Mouse (Mus musculus) heart, embryonic 11.5 days (tissue): ENCODE measurements around the gene Alkbh2. TPM values are rescaled to one million over a fixed set of nuclear protein-coding genes. Genes with fewer than 3 reads are reported as not detected.

ENCODE experiments used
- ATAC-seq: fragments of 200-750 bp; cut with Nextera tagmentation; replicated peaks from 2 replicates; pipeline ENCODE4 v1.8.0; 2017; ENCODE audit warnings: moderate library complexity; ENCODE audit not compliant: insufficient number of reproducible peaks, low FRiP score, low TSS enrichment
- H3K27ac ChIP-seq: fragments of 300-500 bp; sonication (generic); 2 replicates; pipeline ENCODE4 v1.5.1; 2014; ENCODE audit warnings: mild to moderate bottlenecking, low read depth, low read length
- H3K27me3 ChIP-seq: fragments of 300-500 bp; sonication (generic); 2 replicates; pipeline ENCODE4 v1.6.1; 2014; ENCODE audit warnings: mild to moderate bottlenecking, low read length, mixed read lengths; ENCODE audit not compliant: control insufficient read depth, insufficient read depth
- H3K36me3 ChIP-seq: fragments of 300-500 bp; sonication (generic); 2 replicates; pipeline ENCODE4 v1.6.1; 2014; ENCODE audit warnings: mild to moderate bottlenecking, low read length, moderate library complexity, mixed read lengths; ENCODE audit not compliant: control insufficient read depth, insufficient read depth
- H3K4me1 ChIP-seq: fragments of 300-500 bp; sonication (generic); 2 replicates; pipeline ENCODE4 v1.6.1; 2014; ENCODE audit warnings: low read length; ENCODE audit not compliant: control insufficient read depth, insufficient read depth
- H3K4me2 ChIP-seq: fragments of 300-500 bp; sonication (generic); 2 replicates; pipeline ENCODE4 v1.6.1; 2014; ENCODE audit warnings: mild to moderate bottlenecking, moderate library complexity
- H3K4me3 ChIP-seq: fragments of 300-500 bp; sonication (generic); 2 replicates; pipeline ENCODE4 v1.5.1; 2014; ENCODE audit warnings: low read depth, low read length
- H3K9ac ChIP-seq: fragments of 300-500 bp; sonication (generic); 2 replicates; pipeline ENCODE4 v1.6.1; 2014; ENCODE audit warnings: mild to moderate bottlenecking, low read depth, low read length, moderate library complexity
- H3K9me3 ChIP-seq: fragments of 300-500 bp; sonication (generic); replicated peaks from 2 replicates; pipeline ENCODE4 v1.6.1; 2016; ENCODE audit warnings: low read length; ENCODE audit not compliant: control insufficient read depth
- WGBS: fragments of 180-500 bp; shearing (Covaris S2); extraction: QIAGEN DNeasy Blood & Tissue Kit; methylation state at CpG from one replicate; pipeline ENCODE4 v1.1.7; 2014; ENCODE audit not compliant: insufficient replicate concordance; 5-methylcytosine and 5-hydroxymethylcytosine counted together
- polyA plus RNA-seq: library from polyadenylated mRNA; unstranded; fragments of >200 nt; fragmentation: Nextera tagmentation; extraction: Ambion mirVana; gene quantifications from 2 replicates; pipeline ENCODE4 v1.2.1, GENCODE M21; 2014

The Alkbh2 gene
- polyA plus RNA-seq, 1 experiment from 2014 or later: 8.7 TPM

- Histone ChIP-seq H3K36me3 (0 out of 2 replicates have a peak, but pooled peaks cover 2% of the 10 kb centered on the region), H3K27me3 (no peaks in the 10 kb centered on the region), H3K9me3 (no peaks in the 10 kb centered on the region), H3K9ac (peak overlapping the region; percentile 93), H3K4me2 (peak overlapping the region; percentile 97), H3K27ac (no peak overlapping the region), H3K4me3 (peak overlapping the region; percentile 95), H3K4me1 (peaks cover 8% of the 10 kb centered on the region)
- ATAC-seq: peak; percentile 85
- 8% methylated on average over 37 of the region's 37 CpGs for WGBS
Observed at GRCm38 (mm10) chr5:114099709-114100389, 28.2 kb downstream of the Alkbh2 start.

- Histone ChIP-seq H3K4me1 (no peaks in the 10 kb centered on the region), H3K9ac (no peak within 1 kb of the TSS), H3K36me3 (no peaks in the 10 kb centered on the region), H3K27ac (no peak within 1 kb of the TSS), H3K27me3 (peaks cover 13% of the 10 kb centered on the region), H3K4me3 (peak within 1 kb of the TSS; percentile 21; the same call in 1 of the 2 replicates), H3K4me2 (peak within 1 kb of the TSS; percentile 64), H3K9me3 (no peaks in the 10 kb centered on the region)
- WGBS: 3% methylated on average over 40 of the region's 40 CpGs
- ATAC-seq: no peak
Observed at GRCm38 (mm10) chr5:114091057-114091807, 36.8 kb downstream of the Alkbh2 start, which contains the start of gene Svop. Gene Svop, minus strand, starts transcription at chr5:114091570.

- Histone ChIP-seq H3K9me3 (no peaks in the 10 kb centered on the region), H3K4me2 (no peak overlapping the region), H3K4me1 (no peaks in the 10 kb centered on the region), H3K4me3 (no peak overlapping the region), H3K9ac (no peak overlapping the region), H3K36me3 (no peaks in the 10 kb centered on the region), H3K27me3 (peaks cover 13% of the 10 kb centered on the region), H3K27ac (no peak overlapping the region)
- ATAC-seq: no peak
- 27% methylated on average over 7 of the region's 7 CpGs for WGBS
Observed at GRCm38 (mm10) chr5:114090421-114091013, 37.5 kb downstream of the Alkbh2 start.

GRCm38 (mm10) chr5:114087875-114088480 is 40.0 kb downstream of the Alkbh2 start:
- Histone ChIP-seq H3K36me3 (no peaks in the 10 kb centered on the region), H3K9ac (no peak overlapping the region), H3K9me3 (no peaks in the 10 kb centered on the region), H3K4me1 (no peaks in the 10 kb centered on the region), H3K4me3 (no peak overlapping the region), H3K4me2 (no peak overlapping the region), H3K27ac (no peak overlapping the region), H3K27me3 (peaks cover 13% of the 10 kb centered on the region)
- ATAC-seq: no peak
- 68% methylated on average over 12 of the region's 12 CpGs for WGBS

GRCm38 (mm10) chr5:114085501-114085900 is 42.5 kb downstream of the Alkbh2 start:
- Histone ChIP-seq H3K9me3 (no peaks in the 10 kb centered on the region), H3K36me3 (no peaks in the 10 kb centered on the region), H3K27me3 (peaks cover 2% of the 10 kb centered on the region; the same call in 1 of the 2 replicates), H3K27ac (no peak overlapping the region), H3K4me2 (no peak overlapping the region), H3K9ac (no peak overlapping the region), H3K4me3 (no peak overlapping the region), H3K4me1 (no peaks in the 10 kb centered on the region)
- ATAC-seq: no peak
- WGBS: 60% methylated on average over 14 of the region's 14 CpGs

- H3K27me3 ChIP-seq: no peaks in the 10 kb centered on the region
- no peaks in the 10 kb centered on the region for H3K4me1 ChIP-seq
- no peaks in the 10 kb centered on the region for H3K36me3 ChIP-seq
- no peak overlapping the region for H3K9ac ChIP-seq
- H3K27ac ChIP-seq: no peak overlapping the region
- H3K9me3 ChIP-seq: no peaks in the 10 kb centered on the region
- H3K4me2 ChIP-seq: no peak overlapping the region
- 69% methylated on average over 8 of the region's 8 CpGs for WGBS
- no peak for ATAC-seq
- H3K4me3 ChIP-seq: no peak overlapping the region
Observed at GRCm38 (mm10) chr5:114077009-114077408, 51.0 kb downstream of the Alkbh2 start.

Other genes with a start within 250 kb of the Alkbh2 start
- 113 and 140 TPM in 2 replicates for gene Coro1c, start 219.5 kb downstream of the Alkbh2 start, polyA plus RNA-seq
- 18.2 and 35.8 TPM in 2 replicates for gene Ssh1, start 134.3 kb downstream of the Alkbh2 start, polyA plus RNA-seq
- gene Dao, start 124.5 kb downstream of the Alkbh2 start, polyA plus RNA-seq: not detected in 2 replicates
- 6.7 and 8.2 TPM in 2 replicates for gene Usp30, start 62.8 kb downstream of the Alkbh2 start, polyA plus RNA-seq
- gene Svop, start 36.6 kb downstream of the Alkbh2 start, polyA plus RNA-seq: 0.24 TPM in 1 of 2 replicates, not detected in the other
- gene Ung, start 2.2 kb upstream of the Alkbh2 start, polyA plus RNA-seq: 26.3 and 37.0 TPM in 2 replicates
- gene Acacb, start 18.3 kb upstream of the Alkbh2 start, polyA plus RNA-seq: 7.6 and 8.0 TPM in 2 replicates
- gene Foxn4, start 145.6 kb upstream of the Alkbh2 start, polyA plus RNA-seq: not detected in 2 replicates
- 0.35 and 1.3 TPM in 2 replicates for gene Myo1h, start 160.9 kb upstream of the Alkbh2 start, polyA plus RNA-seq